Mouse (Mus musculus): Measurements from ENCODE around the gene Fyttd1.
"Not testable (repeated sequence)": the region's sequence is repeated elsewhere in the genome, so short reads cannot be mapped to it uniquely, and the experiment has no call there.

The Fyttd1 gene

DNA sequence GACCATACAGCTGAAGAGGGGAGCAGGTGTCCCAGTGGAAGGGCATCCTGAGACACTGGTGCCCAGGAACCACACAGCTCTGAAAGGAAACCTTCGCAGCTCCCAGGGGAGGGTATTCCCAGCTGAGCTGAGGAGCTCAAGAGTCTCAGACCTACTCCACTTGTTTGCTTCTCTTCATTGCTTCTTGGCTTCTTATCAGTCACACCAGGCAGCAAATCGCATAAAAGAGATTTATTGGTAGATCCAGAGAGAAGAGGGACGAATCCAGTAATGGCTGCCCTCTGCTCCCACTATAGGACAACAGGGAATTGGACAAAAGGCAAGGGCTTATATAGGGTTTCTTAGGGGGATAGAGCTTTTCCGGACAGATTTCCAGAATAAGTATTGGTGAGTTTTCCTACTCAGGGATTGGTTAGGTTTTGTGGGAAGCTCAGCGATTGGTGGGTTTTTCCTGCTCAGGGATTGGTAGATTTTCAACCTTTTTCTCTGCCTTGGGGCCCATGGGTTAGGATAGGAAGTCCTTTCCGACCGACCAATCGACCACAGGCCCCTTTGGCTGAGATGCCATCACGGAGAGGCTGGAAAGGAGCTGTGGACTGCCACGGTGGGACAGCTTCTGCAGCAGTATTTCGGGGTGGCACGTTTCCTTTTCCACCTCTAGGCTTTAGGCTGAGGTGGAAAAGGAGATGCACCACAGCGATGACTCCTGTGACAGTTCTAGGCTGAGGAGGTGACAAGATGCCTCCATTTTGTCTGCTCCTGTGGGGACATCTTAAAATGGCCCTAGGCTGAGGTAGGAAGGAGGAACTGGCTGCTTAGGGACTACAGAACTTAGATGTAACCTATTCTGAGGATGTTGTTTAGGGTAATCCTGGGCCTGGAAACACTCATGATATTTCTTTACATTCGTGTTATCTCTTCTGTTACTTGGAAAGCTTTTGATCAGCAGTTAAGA lies 1.9 kb downstream of the Fyttd1 start:
- no peak for DNase-seq

DNA sequence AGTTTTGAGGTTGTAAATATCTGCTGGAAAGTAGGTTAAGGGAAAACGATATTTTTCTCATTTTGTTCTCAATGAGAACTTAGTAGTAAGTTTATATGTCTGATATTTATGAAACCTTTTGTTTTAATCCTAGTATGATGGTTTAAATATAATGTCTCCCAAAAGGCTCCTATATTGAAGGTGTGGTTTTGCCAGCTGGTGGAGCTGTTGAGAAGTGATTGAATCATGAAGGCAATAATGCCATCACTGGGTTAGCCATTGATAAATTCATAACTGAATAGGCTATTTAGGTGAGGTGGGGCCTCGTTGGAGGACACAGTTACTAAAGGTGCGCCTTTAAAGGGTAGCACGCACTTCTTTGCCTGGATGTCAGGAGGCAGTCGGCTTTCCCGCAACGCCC lies 4.2 kb downstream of the Fyttd1 start:
- no peak for DNase-seq

DNA sequence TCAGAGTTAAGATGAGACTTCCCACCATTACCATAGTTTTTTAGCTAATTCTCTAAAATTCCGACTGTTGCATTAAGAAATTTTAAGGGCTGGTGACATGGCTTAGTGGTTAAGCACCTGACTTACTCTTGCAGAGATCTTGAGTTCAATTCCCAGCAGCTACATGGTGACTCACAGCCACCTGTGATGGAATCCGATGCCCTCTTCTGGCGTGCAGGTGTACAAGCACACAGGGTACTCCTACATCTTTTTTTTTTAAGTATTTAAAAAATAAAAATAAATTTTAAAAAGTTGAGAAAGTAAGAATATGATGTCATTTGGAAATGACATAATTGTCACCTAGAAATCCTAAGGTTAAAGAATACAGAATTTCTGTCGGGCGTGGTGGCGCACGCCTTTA lies 10.7 kb downstream of the Fyttd1 start:
- DNase-seq, result no peak

DNA sequence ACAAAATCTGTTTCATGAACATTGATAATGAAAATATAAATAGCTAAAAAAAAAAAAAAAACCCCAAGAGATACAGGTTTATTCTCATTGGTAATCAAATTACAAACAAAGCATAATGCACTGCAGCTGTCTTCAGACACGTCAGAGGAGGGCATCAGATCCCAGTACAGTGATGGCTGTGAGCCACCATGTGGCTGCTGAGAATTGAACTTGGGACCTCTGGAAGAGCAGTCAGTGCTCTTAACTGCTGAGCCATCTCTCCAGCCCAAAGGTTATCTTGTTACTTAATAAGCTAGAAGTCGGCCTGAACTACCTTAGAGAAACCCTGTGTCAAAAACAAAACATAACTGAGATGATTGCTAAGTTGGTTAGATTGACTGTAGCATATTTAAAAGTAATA lies 12.6 kb downstream of the Fyttd1 start:
- DNase-seq, result no peak

DNA sequence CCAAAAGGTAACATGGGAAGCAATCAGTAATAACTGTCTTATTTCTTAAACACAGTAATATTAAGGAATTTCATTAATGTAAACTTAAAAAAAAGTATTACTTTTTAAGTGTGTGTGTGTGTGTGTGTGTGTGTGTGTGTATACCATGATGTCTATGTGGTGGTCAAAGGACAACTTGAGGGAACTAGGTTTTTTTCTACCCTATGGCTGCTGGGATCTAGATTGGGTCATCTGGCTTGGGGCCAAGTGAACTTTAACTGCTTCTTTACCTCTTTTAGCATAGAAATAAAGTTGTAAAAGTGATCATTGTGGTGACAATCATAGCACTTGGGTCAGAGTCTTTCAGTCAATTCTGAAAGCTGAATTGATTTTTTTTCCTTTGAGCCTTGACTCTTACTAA lies 18.8 kb downstream of the Fyttd1 start:
- DNase-seq, result no peak

DNA sequence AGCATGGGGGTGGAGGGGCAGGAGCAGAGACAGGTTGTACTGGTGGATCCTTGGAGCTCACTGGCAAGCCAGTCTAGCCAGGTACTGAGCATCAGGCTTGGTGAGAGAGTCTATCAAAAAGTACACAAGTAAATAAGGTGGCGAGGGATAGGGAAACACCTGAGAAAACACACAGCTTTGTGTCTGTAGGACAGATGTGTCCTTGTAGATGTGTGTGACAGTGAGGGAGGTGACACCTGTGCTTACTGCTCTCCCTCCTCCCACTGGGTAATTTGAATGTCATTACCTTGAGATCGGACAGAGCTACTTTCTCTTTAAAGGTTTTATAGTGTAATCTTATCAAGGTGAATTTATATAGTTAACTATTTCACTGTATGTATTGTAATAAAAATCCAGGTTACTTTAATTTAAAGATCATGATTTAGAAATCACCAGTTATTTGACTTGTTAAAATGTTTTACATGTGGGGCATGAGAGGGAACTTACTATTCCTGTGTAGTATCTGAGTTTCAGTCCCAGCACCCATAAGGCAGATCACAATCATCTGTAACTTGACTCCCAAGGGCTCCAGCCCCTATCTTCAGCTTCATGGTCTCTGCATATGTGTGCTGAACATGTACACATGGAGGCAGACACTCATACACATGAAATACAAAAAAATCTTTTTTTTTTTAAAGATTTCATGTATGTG lies 24.2 kb downstream of the Fyttd1 start:
- DNase-seq, result no peak

DNA sequence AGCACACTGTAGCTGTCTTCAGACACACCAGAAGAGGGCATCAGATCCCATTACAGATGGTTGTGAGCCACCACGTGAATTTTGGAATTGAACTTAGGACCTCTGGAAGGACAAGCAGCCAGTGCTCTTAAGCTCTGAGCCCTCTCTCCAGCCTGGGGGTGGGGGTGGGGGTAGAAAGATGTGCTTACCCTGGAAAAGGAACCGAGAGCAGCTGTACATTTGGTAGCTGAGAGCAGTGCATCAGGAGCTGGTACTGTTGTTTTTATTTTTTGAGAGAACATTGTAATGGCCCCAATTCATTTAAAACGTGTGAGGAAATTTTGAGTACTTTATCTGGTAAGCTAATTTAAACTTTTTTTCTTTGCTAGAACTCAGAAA lies 24.7 kb downstream of the Fyttd1 start:
- no peak for DNase-seq

DNA sequence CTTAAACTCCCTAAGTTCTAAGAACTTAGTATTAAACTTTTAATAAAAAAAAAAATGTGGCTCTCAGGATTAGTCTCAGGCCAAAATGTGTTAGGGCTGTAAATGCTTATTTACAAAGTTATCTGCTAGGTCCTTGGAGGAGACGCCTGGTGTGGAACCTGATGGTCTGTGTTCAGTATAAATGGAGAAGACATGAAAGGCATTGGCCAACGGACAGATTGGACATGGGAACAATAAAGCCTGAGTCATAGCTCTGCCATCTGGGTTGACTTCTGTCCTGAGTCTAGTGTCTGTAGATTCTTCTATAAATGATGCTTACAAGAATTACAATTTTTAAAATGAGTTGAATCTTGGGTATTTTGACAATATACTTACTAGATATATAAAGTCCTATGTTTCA lies 28.9 kb downstream of the Fyttd1 start:
- DNase-seq, result no peak

DNA sequence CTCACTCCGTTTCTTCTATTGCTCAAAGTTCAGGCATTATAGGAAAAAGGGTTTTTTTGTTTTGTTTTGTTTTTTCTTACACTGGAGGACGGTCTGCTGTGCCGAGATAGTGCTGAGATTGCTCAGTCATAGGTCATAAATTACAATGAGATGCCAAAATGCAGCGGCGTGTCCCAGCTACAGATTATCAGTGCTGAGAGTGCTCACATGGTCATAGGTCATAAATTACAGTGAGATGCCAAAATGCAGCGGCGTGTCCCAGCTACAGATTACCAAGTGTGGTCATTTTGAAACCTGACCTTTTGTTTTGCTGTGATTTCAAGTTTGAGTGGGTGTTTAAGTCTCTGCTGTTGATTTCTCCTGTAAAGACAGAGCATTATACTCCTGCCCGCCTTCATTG lies 29.4 kb downstream of the Fyttd1 start:
- DNase-seq, result peak; percentile 31

DNA sequence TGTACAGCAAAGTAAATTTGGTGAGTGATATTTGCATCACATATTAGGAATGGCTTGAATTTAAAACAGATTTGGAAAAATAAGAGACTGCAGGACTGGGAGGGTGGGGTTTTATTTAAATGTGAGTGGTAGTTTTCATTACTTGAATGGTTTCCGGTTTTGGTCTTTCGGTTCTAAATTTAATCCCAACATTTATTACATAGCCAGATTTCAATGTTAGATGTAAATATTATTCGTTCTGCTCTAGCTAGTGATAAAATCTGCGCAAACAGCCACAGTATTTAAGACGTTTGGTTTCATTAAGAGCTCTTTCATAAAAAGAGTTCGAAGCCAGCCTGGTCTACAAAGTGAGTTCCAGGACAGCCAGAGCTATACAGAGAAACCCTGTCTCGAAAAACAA lies 35.9 kb downstream of the Fyttd1 start:
- no peak for DNase-seq

DNA sequence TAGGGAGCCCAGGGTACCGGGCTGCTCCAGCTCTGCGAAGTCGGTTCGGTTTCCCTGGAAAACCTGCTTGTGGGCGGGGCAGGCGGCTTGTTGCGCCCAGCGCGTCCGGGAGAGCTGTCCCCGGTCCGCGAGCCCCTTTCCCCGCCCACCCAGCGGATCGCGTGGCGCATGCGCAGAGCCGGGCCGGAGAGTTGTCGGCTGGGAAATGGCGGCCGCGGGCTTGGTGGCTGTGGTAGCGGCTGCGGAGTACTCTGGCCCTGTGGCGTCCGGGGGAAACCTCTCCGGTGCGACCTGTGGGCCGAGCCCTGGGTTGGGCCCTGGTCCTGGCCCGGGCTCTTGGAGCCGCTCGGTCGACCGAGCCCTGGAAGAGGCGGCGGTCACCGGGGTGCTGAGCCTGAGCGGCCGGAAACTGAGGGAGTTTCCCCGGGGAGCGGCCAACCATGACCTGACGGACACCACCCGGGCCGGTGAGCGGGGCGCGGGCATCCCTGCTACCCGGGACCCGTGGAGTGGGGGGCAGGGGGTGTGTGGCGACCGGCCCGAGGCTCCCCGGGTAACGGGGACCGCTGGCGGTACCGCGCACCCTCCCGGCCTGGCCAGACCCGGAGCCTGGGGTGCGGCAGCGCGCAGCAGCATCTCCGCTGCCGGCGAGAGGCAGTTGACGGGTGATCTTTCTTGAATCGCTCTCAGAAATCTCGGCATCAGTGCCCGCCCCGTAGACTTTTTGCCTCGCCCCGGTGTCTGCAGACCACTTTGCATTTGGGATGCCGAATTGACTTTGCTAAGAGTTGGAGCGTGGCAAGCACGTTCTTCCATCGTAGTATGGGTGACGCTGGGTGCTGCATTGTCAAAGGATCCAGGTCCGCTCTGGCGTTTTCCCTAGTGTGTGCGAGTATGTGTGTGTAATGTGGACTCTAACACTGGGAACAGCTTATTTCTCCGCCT lies 36.9 kb downstream of the Fyttd1 start, which contains the start of gene Lrch3:
TSS of gene Lrch3 (plus strand) at position 164 of the 945 bp plus-strand sequence.
- peak; percentile 90 for DNase-seq

DNA sequence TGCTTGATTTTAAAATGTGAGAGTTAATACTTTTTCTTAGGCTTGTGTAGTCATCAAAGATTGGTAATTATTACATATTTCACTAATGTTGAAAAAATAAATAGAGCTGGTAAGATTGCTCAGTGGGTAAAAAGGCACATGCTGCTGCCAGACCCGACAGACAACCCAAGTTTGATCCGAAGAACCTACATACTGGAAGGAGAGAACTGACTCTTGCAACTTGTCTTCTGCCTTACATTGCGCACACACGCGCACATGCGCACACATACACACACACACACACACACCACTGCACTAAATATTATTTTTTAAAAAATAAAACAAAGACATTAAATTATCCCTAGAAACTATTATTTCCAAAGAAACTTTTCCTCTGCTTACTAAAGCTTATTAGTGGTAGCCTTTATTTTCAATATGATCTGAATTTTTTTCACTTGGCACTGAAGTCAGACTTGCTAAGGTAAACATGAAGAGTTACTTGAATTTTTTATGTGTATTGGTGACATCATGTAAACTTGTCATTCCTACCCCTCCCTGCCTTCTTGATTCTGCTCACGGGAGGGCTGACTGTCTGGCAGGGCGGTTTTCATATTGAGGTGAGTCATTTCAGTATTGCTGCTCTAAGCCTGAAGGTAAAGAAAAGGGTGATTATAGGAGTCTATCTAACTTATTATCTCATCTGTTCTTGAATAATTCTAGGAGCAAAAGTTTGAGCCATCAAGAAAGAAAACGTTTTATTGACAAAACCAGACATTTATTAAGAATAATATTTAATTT lies 38.2 kb downstream of the Fyttd1 start:
- no peak for DNase-seq

DNA sequence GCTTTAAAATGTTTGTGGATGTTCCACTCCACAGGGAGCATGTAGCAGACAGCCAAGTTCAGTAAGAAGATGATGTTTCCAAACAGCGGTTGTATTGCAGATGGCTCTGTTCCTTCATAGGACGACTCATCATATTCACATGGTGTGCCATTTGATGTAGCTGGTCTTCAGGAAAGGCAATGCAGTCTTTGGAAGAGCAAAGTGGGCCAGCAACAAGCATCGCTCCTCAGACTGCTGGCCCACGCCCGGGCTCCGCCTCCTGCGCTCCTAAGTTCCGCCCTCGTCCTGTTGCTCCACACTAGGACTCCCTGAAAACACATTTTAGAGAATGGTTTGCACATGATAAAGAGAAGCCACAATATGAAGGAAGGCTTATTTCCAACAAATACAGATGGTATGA lies 49.3 kb downstream of the Fyttd1 start:
- DNase-seq, result not testable (repeated sequence)

DNA sequence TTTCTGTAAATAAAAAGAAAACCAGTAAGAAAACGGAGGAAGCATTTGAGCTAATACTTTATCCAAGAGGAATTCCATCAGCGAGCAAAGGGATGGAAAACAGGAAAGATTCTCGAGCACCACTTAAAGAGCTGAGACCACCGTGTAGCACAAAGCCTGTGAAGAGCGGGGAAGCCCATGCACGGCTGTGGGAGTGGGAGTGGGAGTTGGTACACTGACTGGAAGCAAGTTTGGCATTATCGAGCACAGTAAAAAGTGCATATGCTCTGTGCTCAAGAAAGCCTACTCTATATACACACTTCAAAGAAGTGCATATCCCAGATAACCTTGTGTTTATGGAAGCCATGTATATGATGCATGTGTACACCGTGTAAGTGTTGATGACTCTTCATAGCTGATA lies 49.7 kb downstream of the Fyttd1 start:
- no peak for DNase-seq

DNA sequence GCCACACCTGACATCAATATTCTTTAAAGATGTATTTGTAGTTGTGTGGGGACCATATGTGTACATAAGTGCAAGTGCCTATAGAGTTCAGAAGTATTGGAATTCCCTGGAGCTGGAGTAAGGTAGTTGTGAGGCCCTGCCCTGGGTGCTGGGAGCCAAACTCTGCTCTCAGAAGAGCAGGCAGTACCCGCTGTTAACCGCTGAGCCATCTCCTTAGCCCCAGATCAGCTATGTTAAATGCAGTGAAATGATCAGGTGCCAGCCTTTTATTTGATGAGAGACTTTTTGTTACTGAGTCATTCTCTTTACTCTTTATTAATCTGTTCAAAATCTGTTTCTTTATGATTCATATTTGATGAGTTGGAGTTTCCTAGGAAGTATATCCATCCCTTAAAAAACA lies 52.6 kb downstream of the Fyttd1 start:
- no peak for DNase-seq

DNA sequence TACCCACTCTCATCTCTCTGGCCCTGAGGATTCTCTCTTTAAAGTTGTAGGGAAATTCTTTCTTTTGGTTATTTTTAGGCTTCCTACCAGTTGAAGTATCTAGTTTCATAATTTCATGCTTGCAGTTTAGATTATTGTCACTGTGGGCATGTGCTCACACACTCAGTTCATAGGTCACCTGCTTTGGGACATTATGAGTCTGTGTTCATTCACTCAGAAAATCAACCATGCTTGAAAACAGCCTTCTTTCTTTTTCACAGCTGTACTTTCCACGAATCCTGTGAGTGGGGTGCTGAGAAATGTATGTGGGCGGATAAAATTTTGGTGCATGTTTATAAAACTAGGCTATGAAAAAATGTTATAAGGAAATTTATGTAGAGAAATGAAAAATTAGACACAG lies 57.2 kb downstream of the Fyttd1 start:
- no peak for DNase-seq

DNA sequence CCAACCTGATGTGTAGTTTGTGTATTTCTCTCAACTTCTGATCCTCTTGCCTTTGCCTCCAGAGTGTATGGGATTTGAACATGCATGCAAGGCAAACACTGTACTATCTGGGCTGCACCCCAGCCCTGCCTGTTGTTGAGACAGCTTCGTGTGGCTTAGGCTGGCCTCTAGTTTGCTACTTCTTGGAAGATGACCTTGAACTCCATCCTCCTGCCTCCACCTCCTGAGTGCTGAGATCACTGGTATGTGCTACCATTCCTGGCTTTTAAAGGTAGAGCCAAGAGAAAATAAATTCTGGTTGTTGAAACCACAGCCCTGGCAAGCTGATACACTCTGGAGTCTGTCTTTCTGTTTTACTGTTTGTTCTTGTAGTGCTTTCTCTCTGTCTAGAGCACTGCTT lies 57.8 kb downstream of the Fyttd1 start:
- DNase-seq, result no peak

DNA sequence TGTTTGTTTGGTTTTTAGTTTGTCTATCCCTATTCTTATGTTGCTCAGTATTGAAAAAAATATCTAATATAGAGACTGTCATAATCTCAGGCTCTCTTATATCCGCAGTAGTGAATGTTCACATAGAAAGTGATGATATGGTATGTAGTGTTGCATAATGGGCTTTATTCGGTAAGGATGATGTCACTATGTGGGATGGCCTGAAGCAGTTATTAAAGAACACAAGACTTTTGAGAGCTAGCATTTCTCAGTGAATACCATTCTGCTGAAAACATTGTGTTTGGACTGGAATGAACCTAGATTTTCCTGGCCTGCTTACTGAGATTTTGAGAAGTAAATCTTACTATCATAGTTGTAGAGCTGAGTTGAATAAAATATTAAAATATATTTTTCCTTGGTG lies 60.1 kb downstream of the Fyttd1 start:
- DNase-seq, result no peak

DNA sequence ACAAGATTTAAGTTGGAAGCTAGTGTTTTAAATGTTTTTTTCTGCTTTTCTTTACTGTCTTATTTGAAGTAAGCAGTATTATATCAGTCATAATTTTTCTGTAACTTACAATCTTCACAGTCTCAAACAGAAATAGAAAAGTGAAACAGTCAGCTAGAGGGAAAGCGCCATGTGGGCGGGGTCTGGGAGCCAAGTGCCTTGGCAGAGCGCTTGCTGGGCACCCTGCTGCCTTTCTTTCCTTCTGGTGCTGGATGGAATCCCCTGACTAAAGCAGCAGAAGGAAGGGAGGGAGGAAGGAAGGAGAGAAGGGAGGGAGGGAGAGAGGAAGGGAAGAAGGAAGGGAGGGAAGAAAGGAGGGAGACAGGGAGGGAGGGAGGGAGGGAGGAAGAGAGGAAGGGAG lies 62.0 kb downstream of the Fyttd1 start:
- DNase-seq, result not testable (repeated sequence)

DNA sequence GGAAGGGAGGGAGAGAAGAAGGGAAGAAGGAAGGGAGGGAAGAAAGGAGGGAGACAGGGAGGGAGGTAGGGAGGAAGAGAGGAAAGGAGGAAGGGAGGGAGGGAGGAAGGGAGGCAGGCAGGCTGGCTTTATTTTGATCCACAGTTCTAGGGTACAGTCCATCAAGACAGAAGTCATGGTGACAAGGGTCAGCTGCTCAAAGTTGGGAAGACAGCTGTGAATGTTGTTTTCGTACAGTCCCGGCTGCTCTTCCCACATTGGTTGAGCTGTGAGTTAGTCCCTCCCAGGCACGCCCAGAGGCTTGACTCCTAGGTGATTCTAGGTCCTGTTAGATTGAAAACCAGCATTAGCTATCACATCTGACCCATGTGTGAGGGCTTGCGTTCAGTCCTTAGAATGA lies 62.4 kb downstream of the Fyttd1 start:
- DNase-seq, result not testable (repeated sequence)

DNA sequence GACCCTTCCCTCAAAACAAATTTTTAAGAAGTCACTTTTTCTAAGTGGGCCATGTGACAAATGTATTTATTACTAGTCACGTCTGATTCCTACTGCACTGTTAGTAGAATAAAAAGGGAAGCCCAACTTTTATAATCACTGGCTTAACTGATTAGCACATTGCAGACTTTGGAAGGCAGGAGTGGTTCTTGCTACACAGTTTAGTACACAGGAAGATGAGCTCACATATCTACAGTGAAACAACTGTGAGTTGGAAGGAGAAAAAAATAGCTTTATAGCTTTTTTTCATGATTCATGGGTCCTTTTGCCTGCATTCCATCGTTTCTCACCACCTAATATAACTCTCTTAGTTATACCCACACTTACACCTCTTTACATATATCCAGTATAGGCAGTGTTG lies 63.9 kb downstream of the Fyttd1 start:
- not testable (repeated sequence) for DNase-seq

DNA sequence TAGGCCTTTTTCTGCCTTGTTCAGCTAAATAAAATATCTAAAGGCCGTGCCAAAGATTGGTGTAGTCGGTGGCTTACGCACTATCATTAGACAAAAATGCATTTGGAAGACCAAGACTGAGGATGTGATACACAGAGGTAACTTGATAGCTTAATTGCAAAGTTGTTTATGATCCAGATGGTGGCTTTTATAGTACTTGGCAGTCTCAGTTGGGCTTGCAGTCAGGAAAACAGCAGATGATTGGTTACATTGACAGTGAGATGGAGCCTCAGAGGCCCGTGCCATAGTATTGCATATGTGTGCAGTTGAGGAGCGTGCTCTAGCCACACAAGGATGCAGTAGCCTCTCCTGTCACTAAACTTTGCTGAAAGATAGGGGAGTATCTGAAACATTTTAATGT lies 65.4 kb downstream of the Fyttd1 start:
- no peak for DNase-seq

Data from kidney, adult 11 months (tissue).